Mouse (Mus musculus): ENCODE data around the gene Gm8332. TPM values are rescaled to one million over a fixed set of nuclear protein-coding genes. Genes with fewer than 3 reads are reported as not detected.

Gm8332 gene
- polyA plus RNA-seq, 1 experiment = not detected

- no peaks in the 10 kb centered on the region for H3K4me1 ChIP-seq (ENCODE audit: control insufficient read depth, insufficient read depth, low read length)
- TF ChIP-seq POLR2A (IDR thresholded peaks at IDR 0.05; ENCODE audit: borderline replicate concordance, low read depth, low read length) = no peak
- TF ChIP-seq CTCF (IDR thresholded peaks at IDR 0.05; ENCODE audit: low read depth, low read length) = no peak
These were observed 47.0 kb downstream of the Gm8332 start for GRCm38 (mm10) chr12:88202856-88203255.

More at GRCm38 (mm10) chr12:88202856-88203255, 47.0 kb downstream of the Gm8332 start:
- Histone ChIP-seq H3K27ac (ENCODE audit: insufficient read depth, low read depth, low read length) (no peak overlapping the region), H3K4me3 (ENCODE audit: insufficient read depth, low read length) (no peak overlapping the region)

Other genes with a start within 250 kb of the Gm8332 start
- gene Gm2075, start 238.3 kb downstream of the Gm8332 start, polyA plus RNA-seq (2012; ENCODE audit: insufficient read depth, insufficient read length, missing spikeins) = not detected in 2 replicates
- not detected in 2 replicates for gene Gm6803, start 231.3 kb downstream of the Gm8332 start, polyA plus RNA-seq (2012; ENCODE audit: insufficient read depth, insufficient read length, missing spikeins)
- not detected in 2 replicates for gene Gm2056, start 223.1 kb downstream of the Gm8332 start, polyA plus RNA-seq (2012; ENCODE audit: insufficient read depth, insufficient read length, missing spikeins)
- not detected in 2 replicates for gene Gm16368, start 166.4 kb downstream of the Gm8332 start, polyA plus RNA-seq (2012; ENCODE audit: insufficient read depth, insufficient read length, missing spikeins)
- gene Gm10436, start 68.0 kb downstream of the Gm8332 start, polyA plus RNA-seq (2012; ENCODE audit: insufficient read depth, insufficient read length, missing spikeins) = not detected in 2 replicates
- gene Gm5662, start 24.4 kb upstream of the Gm8332 start, polyA plus RNA-seq (2012; ENCODE audit: insufficient read depth, insufficient read length, missing spikeins) = not detected in 2 replicates
- not detected in 2 replicates for gene Gm5039, start 73.9 kb upstream of the Gm8332 start, polyA plus RNA-seq (2012; ENCODE audit: insufficient read depth, insufficient read length, missing spikeins)
- gene Adck1, start 110.5 kb upstream of the Gm8332 start, polyA plus RNA-seq (2012; ENCODE audit: insufficient read depth, insufficient read length, missing spikeins) = 9.9 and 10.2 TPM in 2 replicates